Mouse (Mus musculus) kidney, adult 11 months (tissue): ENCODE data around the gene Enthd1.
"Not testable (repeated sequence)": the region's sequence is repeated elsewhere in the genome, so short reads cannot be mapped to it uniquely, and the experiment has no call there.

Source experiments
- DNase-seq: peaks from one replicate; pipeline ENCODE4 v3.0.0; 2022

Gene Enthd1

DNA sequence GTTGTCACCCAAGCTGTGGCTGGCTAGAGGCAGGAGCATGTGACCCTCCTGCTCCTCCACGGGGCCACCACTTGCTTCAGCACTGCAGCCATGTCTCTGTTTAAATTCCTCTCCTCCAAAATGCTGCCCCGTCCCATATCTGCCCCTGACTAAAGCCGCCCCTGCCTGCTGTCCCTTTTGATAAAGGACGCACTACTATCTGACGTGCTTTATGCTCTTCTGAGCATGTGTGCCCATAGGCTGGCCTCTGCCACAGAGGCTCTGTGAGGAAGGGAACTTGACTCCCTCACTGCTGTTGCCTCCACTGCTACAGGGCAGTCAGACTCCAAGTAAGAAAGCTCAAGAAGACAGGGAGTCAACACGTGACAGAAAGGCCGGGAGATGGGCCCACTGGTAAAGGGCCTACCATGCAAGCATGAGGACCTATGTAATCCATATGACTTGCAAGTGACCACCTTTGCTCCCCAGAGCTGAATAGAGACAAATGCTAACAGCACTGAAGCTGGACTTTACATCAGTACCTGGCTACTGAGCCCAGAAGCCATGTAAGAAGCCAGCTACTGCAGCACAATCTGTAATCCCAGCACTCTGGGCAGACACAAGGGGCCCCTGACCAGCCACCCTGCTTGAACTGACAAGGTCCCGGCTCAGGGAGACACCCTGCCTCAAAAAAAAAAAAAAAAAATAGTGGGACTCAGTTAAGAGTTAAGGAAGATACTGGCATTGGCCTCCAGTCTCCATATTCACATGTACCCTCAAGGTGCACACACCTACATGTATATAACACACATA, 32.5 kb downstream of the Enthd1 start:
- DNase-seq, result no peak

DNA sequence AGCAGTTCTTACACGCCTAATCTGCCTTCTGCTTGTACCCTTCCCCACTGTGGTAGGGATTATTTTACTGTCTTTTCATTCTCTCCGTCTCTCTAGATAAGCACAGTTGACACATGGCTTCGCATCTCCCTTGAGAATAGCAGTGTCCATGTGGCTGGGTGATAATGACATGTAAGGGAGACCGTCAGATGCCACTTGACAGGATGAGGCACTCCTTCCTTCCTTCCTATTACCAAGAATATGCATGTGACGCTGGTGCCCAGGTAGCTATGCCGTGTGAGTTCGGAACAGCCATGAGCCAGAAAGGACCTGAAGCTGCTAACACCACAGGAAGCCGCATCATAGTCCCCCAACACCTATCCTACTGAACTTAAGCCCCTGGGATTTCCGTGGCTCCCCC, 33.9 kb downstream of the Enthd1 start:
- no peak for DNase-seq

DNA sequence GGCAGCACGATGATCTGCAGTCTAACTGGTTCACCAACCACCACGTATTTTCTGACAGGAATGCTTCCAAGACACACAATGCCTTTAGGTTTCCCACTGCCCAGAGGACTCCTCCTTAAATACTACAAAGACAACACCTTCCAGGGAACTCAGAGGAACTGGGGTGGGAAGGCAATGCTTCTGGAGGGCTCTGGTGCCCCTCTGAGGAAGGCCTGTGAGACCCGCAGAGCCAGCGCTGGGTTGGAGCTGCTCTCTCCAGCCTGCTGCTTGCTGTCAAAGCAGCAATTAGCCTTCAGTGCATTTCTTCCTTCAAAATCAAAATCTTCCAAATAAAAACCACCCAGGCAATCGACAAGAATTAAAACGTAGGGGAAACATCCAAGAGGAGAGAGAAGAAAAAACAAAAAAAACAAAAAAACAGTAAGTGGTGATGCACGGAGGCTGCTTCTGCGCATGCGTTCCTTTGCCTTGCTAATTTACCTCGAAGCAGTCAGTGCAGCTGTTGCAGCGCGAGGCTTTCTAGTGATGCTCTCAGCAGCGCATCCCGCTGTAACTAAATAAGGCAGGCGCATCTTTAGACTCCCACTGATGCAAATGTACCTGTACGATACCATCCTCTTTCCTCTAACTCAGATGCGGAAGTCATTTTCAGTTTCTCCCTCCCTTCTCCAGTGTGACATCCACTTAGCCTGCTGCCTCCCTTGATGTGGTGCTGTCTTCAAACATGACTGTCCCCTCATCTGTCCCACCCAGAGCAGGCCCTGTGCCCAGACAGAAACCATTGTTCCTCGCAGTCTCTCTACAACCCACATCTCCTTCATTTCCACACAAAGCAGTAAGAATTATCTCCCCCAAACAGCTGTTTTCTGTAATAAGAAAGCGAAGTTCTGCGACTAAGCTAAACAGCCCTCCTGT, 34.7 kb downstream of the Enthd1 start:
- DNase-seq, result no peak

DNA sequence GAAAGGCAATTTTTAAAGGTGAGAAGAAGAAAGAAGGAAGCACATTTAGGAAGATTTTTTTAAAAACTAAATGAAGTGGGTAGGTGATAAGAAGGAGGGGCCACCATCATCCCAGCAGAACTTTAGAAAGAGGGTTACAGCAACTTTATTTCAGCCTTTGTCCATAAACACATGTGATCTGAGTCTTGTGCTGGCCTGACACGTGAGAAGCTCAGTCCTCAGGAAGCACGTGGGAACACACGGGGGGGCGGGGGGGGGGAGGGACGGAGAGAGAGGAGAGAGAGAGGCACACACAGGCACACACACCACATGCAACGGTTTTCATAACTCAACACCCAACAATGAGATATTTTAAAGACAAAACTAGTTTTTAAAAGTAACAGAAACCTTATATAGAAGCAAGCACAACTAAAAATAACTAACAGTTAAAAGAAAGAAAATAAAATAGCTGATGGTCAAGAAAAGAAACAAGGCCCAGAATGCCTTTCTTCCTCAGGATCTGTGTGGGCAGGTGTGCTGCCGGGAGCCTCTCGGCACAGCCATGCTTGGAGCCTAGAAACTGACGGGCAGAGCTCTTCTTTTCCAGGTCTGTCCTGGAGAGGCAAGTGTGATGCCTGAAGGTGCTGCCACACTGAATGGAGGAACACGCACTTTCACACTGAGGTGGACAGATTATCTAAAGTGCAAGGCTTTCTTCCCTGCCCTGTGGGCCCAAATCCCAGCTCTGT, 43.1 kb downstream of the Enthd1 start:
- peak; percentile 43 for DNase-seq

DNA sequence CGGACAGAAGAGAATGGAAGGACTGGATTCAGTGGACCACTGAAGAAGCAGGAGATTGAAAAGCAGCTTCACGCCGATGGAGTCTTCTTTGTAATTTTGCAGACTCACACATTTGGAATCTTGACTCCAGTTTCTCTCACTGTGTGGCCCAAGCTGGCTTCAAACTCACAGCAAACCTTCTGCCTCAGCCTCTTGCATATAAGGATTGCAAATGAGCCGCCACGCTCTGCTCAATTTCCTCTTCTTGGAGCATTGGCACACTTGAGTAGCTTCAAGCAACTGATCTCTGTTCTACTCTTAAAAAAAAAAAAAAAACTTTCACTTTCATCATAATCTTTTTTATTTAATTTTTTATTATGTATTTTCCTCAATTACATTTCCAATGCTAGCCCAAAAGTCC, 45.0 kb downstream of the Enthd1 start:
- DNase-seq, result no peak

DNA sequence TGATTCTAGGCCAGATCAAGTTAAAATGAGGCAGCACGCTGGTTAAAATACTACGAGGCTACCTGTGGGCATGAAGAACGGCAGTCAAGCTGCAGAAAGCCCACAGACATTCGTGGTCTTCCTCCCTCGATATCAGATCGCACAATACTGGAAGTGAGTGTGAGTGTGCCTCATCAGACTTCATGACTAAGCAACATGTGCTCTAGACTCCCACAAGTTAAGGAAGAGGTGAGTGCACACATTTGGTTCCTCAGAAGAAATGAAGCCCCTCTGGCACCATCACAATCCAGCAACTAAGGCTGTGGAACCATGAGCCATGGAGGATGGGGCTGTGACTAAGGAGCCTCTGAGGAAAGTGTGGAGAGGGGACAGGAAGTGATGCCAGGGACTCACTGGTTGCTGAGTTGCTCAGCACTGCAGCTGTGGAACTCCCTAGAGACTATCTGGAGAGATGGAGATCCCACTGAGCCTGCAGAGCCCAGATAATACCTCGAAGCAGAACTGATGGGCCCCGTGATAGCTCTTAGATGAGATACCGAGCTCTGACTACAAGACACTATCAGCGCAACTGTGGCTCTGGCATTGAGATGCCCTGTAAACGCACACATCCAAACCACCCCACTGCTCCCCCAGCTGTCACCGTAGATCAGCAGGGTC, 46.3 kb downstream of the Enthd1 start:
- no peak for DNase-seq

DNA sequence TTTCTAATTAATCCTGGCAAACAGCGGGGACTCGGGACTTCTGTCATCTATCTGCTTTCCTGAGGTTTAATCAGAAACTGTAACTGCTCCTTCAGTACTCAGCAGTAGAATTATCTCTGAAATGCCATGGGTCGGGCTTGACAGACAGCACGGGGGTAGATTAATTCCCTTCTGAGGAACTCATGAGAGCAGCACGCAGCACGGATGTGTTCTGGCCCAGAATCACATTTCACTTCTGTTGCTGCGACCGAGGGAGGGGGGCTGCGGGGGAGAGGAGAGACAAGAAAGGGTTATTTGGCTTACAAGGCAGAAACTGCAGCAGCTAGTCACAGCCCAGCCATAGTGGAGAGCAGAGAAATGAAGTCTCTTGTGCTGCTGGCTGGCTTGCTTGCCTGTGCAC, 47.0 kb downstream of the Enthd1 start:
- no peak for DNase-seq

DNA sequence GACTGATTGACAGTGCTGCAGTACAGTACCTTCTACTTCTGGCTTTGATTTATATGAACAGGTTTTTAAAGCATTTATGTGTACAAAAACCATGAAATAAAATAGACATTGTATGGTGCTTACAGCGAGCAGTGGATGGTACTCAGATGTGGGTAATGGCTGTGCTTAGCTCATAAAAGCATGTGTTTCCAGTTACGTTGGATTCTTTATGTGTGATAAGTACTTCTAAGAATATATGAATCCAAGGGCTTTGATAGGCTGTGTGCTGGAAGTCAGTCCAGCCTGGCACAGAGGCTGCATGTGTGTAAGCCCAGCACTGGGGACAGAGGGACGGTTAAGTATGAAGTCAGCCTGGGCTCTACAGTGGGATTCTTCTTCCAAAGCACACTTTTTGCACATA, 48.4 kb downstream of the Enthd1 start:
- DNase-seq, result no peak

DNA sequence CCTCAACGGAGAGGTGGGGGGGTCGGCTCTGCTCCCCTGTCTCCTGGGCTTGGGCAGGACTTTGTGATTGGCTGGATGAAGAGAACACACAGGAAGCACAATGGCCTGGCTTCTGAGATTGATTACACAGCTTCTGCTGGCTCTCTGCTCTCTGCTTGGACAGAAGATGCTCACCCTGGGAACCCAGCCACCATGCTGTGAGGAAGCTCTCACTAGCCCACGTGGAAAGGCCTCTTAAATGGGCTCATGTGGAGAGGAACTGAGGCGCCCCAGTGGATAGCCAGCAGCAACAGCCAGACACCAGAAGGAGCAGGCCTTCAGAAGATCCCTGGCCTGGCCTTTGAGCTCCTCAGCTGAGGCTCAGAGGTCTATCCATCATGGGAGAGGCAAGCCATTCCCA, 59.9 kb downstream of the Enthd1 start:
- no peak for DNase-seq

DNA sequence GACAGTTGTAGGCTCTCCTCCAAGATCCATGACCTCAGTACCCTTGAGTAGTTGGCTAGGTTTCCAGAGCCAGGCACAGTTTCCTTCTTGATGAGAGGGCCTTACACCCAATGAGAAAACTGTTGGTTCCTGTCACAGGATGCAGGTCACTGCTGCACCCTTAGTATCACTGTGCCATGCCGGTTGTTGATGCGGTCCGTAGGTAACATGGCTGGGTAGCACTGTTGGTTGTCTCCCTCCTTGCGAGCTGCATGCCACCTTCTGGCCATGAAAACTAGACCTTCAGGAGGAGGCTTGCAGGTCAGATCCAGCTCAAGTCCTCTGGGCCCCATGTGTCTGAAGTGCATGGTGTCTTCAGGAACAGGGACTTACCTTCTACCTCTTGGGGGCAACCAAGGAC, 61.8 kb downstream of the Enthd1 start:
- not testable (repeated sequence) for DNase-seq

DNA sequence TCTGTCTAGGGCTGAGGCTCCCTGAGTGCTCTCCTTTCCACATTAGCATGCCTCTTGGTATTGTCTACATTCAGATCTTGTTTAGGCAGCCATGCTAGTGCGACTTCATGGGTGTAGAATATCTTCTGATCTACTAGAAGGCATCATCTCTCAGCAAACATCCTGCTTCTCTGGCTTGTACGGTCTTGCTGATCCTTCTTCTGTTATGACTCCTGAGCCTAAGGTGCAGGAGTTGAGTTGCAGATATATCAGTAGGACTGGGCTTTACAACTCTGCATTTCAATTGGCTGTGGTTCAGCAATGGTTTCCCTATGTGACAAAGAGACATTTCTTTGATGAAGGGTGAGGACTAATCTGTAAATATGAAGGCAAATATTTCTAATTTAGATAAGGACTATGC, 62.2 kb downstream of the Enthd1 start:
- DNase-seq, result no peak

DNA sequence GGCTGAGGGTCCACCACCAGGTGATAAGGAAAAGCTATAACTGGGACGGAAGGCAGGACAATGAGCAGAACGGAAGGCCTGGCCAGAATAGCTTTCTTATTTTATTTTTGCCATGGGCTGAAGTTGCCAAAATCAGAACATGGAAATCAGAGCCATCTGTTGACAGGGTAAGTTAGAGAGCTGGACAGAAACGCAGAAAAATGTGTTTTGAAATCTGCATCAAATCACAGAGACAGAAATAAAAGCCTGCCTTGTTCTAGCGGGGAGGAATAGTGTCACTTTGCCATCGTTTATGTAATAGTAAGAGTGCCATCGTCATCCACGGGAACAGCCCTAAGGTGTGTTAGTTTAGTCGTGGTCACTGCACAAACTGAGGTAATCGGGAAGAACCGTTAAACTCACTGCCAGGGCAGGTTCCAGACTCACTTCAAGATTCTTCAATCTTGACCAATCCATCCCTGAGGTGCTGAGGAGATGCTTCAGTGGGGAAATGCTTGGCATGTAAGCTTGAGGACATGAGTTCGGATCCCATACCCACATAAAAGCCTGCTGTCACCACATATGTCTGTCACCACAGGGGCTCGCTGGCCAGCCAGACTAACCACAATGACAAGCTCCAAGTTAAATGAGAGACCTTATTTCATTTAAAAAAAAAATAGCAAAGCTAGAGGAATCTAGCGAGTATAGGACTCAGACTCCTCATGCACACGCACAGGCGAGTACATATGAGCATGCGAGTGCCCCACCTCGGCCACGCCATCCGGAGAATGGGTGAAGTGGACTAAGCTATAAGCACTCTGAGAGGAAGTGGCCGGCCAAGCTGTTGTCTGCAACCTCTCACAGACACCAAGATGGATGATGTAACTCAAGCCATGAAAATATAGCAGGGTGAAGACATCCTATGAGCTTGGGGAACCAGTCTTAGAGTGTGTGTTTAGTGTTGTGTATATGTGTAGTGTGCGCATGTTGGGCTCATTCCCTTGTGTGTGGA, 63.6 kb downstream of the Enthd1 start:
- DNase-seq, result no peak

DNA sequence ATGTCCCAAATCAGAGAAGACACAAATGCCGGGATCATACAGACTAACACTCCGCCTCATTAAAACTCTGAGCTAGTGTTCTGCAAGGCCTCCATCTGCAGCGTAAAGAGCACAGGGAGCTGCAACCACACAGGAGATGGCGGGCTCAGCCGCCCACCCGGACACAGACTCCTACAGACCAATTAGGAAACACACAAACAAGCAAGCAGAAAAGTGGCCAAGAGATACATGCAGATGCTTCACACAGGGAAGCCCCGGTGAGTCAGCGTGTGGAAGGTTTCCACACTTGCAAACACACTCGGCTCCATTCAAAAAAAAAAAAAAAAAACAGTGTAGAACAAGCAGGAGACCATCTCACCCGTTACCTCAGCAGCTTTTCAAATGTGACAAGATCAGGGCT, 64.5 kb downstream of the Enthd1 start:
- DNase-seq, result no peak

DNA sequence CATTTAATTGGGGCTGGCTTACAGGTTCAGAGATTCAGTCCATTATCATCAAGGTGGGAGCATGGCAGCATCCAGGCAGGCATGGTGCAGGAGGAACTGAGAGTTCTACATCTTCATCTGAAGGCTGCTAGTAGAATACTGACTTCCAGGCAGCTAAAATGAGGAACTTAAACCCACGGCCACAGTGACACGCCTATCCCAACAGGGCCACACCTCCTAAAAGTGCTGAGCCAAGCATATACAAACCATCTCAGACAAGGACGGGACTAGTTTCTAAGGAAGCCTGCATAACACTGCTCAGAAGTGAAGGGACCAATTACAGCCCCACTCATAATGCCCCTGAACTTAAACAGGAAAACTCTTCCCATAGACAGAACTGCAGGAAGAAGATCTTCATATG, 67.2 kb downstream of the Enthd1 start:
- not testable (repeated sequence) for DNase-seq

DNA sequence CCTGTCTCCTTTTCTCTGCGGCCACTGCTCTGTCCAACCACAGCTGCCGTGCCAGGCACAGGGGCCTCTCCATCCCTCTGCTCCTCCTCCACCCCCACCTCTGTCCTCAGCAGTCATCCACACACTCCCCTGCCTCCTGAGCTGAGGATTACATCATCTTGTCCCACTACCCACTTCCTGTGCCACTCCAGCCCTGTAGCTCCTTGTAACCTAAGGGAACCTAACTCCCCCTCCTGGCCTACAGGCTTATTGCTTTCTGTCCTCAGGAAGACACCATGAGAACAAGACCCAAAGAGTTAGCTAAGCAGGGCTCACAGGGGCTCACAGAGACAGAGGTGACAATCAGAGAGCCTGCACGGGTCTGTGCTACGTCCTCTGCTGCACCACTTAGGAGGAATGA, 73.5 kb downstream of the Enthd1 start:
- no peak for DNase-seq

DNA sequence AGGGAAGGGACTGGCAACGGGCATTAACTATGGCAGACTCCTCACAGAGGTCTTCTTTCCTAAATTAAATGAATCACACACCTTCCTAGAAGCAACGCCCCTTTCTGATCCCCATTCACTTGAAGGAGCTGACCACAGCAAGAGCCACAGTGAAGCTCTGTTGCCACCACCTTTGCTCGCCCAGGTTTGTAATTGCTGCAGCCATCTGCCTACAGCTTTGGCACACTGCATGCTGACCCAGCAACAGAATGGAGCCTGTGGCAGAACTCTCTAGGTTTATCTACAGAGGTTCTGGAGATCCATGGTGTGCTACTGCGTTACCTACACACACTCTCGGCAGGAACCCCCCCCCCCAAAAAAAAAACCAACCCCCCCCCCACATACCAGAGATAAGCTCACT, 74.8 kb downstream of the Enthd1 start:
- no peak for DNase-seq

DNA sequence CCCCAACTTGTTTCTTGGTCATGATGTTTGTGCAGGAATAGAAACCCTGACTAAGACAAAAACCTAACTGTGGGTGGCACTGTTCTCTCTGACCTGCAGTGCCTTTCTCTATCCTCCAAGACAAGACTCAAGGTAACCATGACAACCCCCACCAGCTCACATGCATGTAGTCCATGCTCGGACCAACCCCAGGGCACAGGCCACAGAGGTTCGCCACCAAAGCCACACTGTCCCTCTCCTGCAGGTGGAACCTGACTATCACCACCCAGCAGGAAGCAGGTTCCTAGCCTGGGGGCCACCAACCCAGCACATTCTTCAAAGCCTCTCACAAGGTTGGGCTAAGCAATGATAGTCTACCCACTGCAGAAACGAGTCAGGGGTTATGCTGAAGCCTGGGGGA, 76.3 kb downstream of the Enthd1 start:
- DNase-seq, result no peak

DNA sequence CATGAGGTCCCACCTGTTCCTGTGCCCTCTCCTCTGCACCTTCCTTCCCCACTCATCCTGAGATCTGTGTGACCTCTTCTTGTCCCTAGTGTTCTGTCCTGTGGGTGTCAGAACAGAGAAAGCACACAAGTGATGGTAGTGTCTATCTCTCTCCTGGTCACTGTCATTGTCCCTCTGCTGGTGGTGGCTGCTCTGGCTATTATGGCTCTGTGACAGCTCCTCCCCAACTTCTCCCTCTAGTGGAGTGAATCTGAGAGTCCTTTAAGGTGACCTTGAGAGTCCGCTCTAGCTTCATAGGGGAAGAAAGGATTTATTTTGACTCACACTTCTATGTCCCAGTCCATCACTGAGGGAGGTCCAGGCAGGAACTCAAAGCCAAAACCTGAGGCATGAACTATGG, 79.4 kb downstream of the Enthd1 start:
- no peak for DNase-seq

DNA sequence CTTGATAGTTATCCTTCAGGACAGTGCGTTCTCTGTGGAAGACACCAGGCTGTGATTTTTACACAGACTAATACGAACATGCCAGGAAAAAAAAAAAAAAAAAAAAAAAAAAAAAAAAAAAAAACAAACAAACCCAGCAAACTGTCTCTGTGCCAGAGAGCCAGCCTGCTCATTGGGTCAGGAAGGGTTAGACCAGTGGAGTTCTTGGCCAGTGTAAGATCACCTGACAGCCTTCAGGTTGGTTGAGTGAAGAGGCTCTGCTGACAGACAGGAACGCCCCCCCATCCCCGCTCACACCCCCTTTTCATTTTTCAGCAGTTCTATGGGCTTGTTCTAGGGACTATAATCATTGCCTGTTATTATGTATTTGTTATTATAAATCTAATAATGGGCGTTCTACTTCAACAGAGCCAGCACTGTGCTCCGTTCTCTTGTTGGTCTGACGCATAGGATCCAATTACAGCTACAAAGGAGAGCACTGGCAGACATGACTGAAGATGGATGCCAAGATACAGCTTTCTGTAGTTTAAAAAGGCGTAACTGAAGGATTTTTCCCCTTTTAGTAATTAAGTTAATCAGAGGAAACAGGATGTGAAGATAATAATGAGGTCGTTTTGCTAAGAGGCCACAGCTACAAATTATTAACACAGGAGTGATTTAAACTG, 81.8 kb downstream of the Enthd1 start:
- DNase-seq, result no peak

DNA sequence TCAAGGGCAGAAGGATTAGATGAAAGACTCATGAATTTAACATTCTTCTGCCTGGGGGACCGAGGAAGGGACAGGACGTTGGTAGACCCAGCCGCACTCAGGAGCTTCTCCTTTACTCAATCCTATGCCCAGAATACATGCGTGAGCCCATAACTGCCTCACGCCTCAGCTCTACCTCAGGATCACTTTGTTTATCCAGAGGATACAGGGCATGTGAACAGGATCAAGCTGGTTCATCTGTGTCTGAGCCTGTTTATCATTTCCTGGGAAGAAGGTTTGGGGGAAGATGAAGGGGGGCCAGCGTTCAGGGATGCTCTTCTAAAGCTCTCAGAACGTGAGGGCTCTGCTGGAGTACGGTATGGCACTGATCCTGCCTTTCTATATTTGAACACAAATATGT, 82.6 kb downstream of the Enthd1 start:
- no peak for DNase-seq

DNA sequence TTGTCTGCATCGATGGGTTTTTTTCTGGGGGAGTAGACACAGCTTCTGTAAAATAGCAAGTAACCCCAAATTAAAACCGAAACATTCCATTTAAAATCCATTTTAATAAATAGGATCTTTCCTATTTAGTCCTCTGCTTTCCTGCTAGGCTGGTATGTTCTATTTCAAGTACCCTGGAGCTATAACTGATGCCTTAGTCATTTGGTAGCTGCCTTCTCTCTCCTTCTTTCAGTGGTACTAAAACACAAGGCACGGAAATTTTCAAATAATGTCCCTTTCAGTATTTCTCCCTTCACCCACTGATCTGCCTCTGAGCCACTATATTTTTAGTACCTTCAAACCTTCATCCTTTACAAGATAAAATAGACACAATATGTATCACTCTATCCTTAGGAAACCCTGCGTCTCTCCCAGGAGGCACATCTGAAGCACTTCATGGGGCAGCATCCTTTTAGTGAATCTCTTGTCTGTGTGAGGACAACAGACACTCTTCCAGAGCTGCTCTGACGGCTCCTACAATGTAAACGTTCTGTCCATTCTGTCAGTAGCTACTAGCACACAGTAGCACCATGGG, 90.4 kb downstream of the Enthd1 start:
- DNase-seq, result no peak
